In genomic region chr9:107547026-107547425, GRCm38 (mm10) we compare ENCODE assay signal across 8 mouse cellular contexts. TPM values are rescaled to one million over a fixed set of nuclear protein-coding genes. Genes with fewer than 3 reads are reported as not detected.
DNase-seq lines count a peak whose midpoint lies in the region; ATAC-seq and TF ChIP-seq lines count a peak whose summit lies in the region.

Zmynd10 (plus strand) TSS chr9:107547298.

- peaks cover 48% of the 10 kb centered on the region for H3K4me1 ChIP-seq in hindbrain, embryonic 12.5 days
- peaks cover 17% of the 10 kb centered on the region for H3K4me1 ChIP-seq in lung, postnatal 0 days (ENCODE audit: insufficient read depth, low read depth, low read length)

- peak within 1 kb of the TSS; percentile 52 for H3K27ac ChIP-seq in hindbrain, embryonic 12.5 days
- H3K27ac ChIP-seq in lung, postnatal 0 days (ENCODE audit: low read length), result no peak within 1 kb of the TSS

- no peaks in the 10 kb centered on the region for H3K9me3 ChIP-seq in hindbrain, embryonic 12.5 days (replicated peaks)
- no peaks in the 10 kb centered on the region for H3K9me3 ChIP-seq in lung, postnatal 0 days (ENCODE audit: low read length)

- H3K4me2 ChIP-seq in hindbrain, embryonic 12.5 days (replicated peaks), result peak within 1 kb of the TSS; percentile 46
- peak within 1 kb of the TSS; percentile 46 for H3K4me2 ChIP-seq in lung, postnatal 0 days (replicated peaks; ENCODE audit: low read depth, low read length)

- H3K4me3 ChIP-seq in hindbrain, embryonic 12.5 days, result peak within 1 kb of the TSS; percentile 7; the same call in 1 of the 2 replicates
- H3K4me3 ChIP-seq in lung, postnatal 0 days (ENCODE audit: low read depth, low read length), result no peak within 1 kb of the TSS

- WGBS in hindbrain, embryonic 12.5 days, result 4% methylated on average over 20 of the region's 20 CpGs
- WGBS in lung, postnatal 0 days, result 3% methylated on average over 20 of the region's 20 CpGs

- peaks cover 20% of the 10 kb centered on the region for H3K36me3 ChIP-seq in hindbrain, embryonic 12.5 days
- 0 out of 2 replicates have a peak, but pooled peaks cover 6% of the 10 kb centered on the region for H3K36me3 ChIP-seq in lung, postnatal 0 days (ENCODE audit: insufficient read depth, low read length)

- peaks cover 37% of the 10 kb centered on the region for H3K27me3 ChIP-seq in hindbrain, embryonic 12.5 days
- no peaks in the 10 kb centered on the region for H3K27me3 ChIP-seq in lung, postnatal 0 days (replicated peaks; ENCODE audit: insufficient read depth, low read length)

- no peak for TF ChIP-seq CTCF in lung, postnatal 0 days (IDR thresholded peaks at IDR 0.05)

- H3K9ac ChIP-seq in hindbrain, embryonic 12.5 days, result peak within 1 kb of the TSS; percentile 33; the same call in 1 of the 2 replicates
- no peak within 1 kb of the TSS for H3K9ac ChIP-seq in lung, postnatal 0 days (replicated peaks; ENCODE audit: low read depth)

- TF ChIP-seq EP300 in lung, postnatal 0 days (IDR thresholded peaks at IDR 0.05), result no peak

- peak; percentile 66 for ATAC-seq in hindbrain, embryonic 12.5 days (ENCODE audit: low FRiP score)
- peak; percentile 67 for ATAC-seq in lung, postnatal 0 days

- peak; percentile 85 for DNase-seq in Muller cell, postnatal 12 days (ENCODE audit: inconsistent ontology term)
- DNase-seq in c-Kit-positive CD71-positive TER-119-negative erythroid progenitor cells, embryonic 14.5 days (ENCODE audit: low read depth), result peak; percentile 92
- peak; percentile 70 to 75 for DNase-seq in frontal cortex, postnatal 25 days (ENCODE audit: low spot score in 2 of 2)
- DNase-seq in layer of hippocampus, postnatal 25 days (ENCODE audit: extremely low spot score in 1 of 2, low spot score in 1 of 2), result peak; percentile 63 to 76
- DNase-seq in lung, postnatal 0 days (ENCODE audit: low spot score), result peak; percentile 97
- DNase-seq in ovary, postnatal 14 days (ENCODE audit: low spot score), result peak; percentile 85
- peak; percentile 92 to 93 for DNase-seq in thymus, postnatal 10 days (ENCODE audit: low spot score in 2 of 2)

RNA-seq across cellular contexts. Expression of gene Zmynd10, which starts in this region (rescaled TPM):
- 3.6 and 4.3 TPM in 2 replicates for polyA plus RNA-seq in hindbrain, embryonic 12.5 days (2016; fragmentation: Nextera tagmentation; extraction: Ambion mirVana)
- 1 to 10 TPM; 4.7 to 5.2 TPM for total RNA-seq in layer of hippocampus, postnatal 25 days (2021)
- polyA plus RNA-seq in lung, postnatal 0 days (2015; fragmentation: Nextera tagmentation; extraction: Ambion mirVana), result 9.1 and 10.7 TPM in 2 replicates
